Comparison of ENCODE assay signal across 10 mouse cellular contexts in genomic region chr1:153180586-153181289, GRCm38 (mm10). TPM values are rescaled to one million over a fixed set of nuclear protein-coding genes. Genes with fewer than 3 reads are reported as not detected.
DNase-seq lines count a peak whose midpoint lies in the region; ATAC-seq lines count a peak whose summit lies in the region.
"Had no signal": no experiment of that assay in that cellular context is flagged by ENCODE, and none has a peak within 500 bp of the region (broad histone marks: within the 10 kb centered on the region; RNA-seq: fewer than 3 reads in every experiment).

No protein-coding gene starts in this region.

- no peaks in the 10 kb centered on the region for H3K9me3 ChIP-seq in heart, embryonic 11.5 days (replicated peaks; ENCODE audit: control insufficient read depth, low read length)
- no peaks in the 10 kb centered on the region for H3K9me3 ChIP-seq in kidney, embryonic 16.5 days (ENCODE audit: low read length)
- H3K9me3 ChIP-seq: midbrain, embryonic 12.5 days had no signal

- no peaks in the 10 kb centered on the region for H3K36me3 ChIP-seq in heart, embryonic 11.5 days (ENCODE audit: control insufficient read depth, insufficient read depth, low read length)
- 0 out of 2 replicates have a peak, but pooled peaks cover 4% of the 10 kb centered on the region for H3K36me3 ChIP-seq in kidney, embryonic 16.5 days (ENCODE audit: insufficient read depth, low read length)
- H3K36me3 ChIP-seq: midbrain, embryonic 12.5 days had no signal

- DNase-seq in heart, adult 9 months (ENCODE audit: low spot score in 2 of 2), result peak; percentile 57 to 60
- DNase-seq in NIH3T3 (ENCODE audit: low read depth), result peak; percentile 84
- peak; percentile 14 to 53 for DNase-seq in frontal cortex, postnatal 10 days (ENCODE audit: low spot score in 2 of 2)
- peak; percentile 69 to 73 for DNase-seq in left cerebral cortex, postnatal 36 days (ENCODE audit: low spot score in 2 of 2)
- no peak for DNase-seq in adrenal gland, postnatal 4 days (ENCODE audit: low spot score in 2 of 2)
- DNase-seq in natural killer cell, adult 2 months (ENCODE audit: low spot score in 2 of 2), result no peak

- peaks cover 5% of the 10 kb centered on the region; the same call in 1 of the 2 replicates for H3K4me1 ChIP-seq in heart, embryonic 11.5 days (ENCODE audit: control insufficient read depth, insufficient read depth, low read length)
- peaks cover 12% of the 10 kb centered on the region for H3K4me1 ChIP-seq in kidney, embryonic 16.5 days (ENCODE audit: insufficient read depth, low read length)

- H3K9ac ChIP-seq in heart, embryonic 11.5 days (ENCODE audit: low read depth, low read length), result no peak overlapping the region
- H3K9ac ChIP-seq in kidney, embryonic 16.5 days (replicated peaks; ENCODE audit: low read length), result no peak overlapping the region
- H3K9ac ChIP-seq: midbrain, embryonic 12.5 days had no signal

- H3K4me3 ChIP-seq in heart, embryonic 11.5 days (ENCODE audit: low read depth, low read length), result no peak overlapping the region
- H3K4me3 ChIP-seq in kidney, embryonic 16.5 days (ENCODE audit: low read length), result no peak overlapping the region
- H3K4me3 ChIP-seq: erythroblast, embryonic 14.5 days; midbrain, embryonic 12.5 days had no signal

- 57% methylated on average over 9 of the region's 9 CpGs for WGBS in heart, embryonic 11.5 days (ENCODE audit: insufficient replicate concordance)
- 54% methylated on average over 9 of the region's 9 CpGs for WGBS in kidney, embryonic 16.5 days

- intact Hi-C loops in left cerebral cortex, postnatal 36 days (cut with DNase I), result loop anchor here (5.0 kb wide), 1 partner anchor 152 kb away; the partner anchor contains the start of gene Lamc1

- H3K27me3 ChIP-seq in heart, embryonic 11.5 days (ENCODE audit: control insufficient read depth, insufficient read depth, low read length), result peaks cover 5% of the 10 kb centered on the region
- H3K27me3 ChIP-seq in kidney, embryonic 16.5 days (ENCODE audit: insufficient read depth, low read length), result peaks cover 7% of the 10 kb centered on the region; the same call in 1 of the 2 replicates

- no peak overlapping the region; the same call in 1 of the 2 replicates for H3K27ac ChIP-seq in heart, embryonic 11.5 days (ENCODE audit: low read depth, low read length)
- H3K27ac ChIP-seq in kidney, embryonic 16.5 days (ENCODE audit: low read length), result no peak overlapping the region
- H3K27ac ChIP-seq: midbrain, embryonic 12.5 days had no signal

- H3K4me2 ChIP-seq in heart, embryonic 11.5 days, result no peak overlapping the region
- no peak overlapping the region for H3K4me2 ChIP-seq in kidney, embryonic 16.5 days (replicated peaks; ENCODE audit: low read depth, low read length)
- H3K4me2 ChIP-seq: midbrain, embryonic 12.5 days had no signal

- ATAC-seq in heart, embryonic 11.5 days (replicated peaks; ENCODE audit: insufficient number of reproducible peaks, low FRiP score, low TSS enrichment), result no peak
- no peak for ATAC-seq in kidney, embryonic 16.5 days (ENCODE audit: low FRiP score, low TSS enrichment)

RNA-seq across cellular contexts. Expression of gene Lamc2, which starts 5.5 kb away (rescaled TPM):
- polyA plus RNA-seq in heart, embryonic 11.5 days (2014; fragmentation: Nextera tagmentation; extraction: Ambion mirVana), result 3.4 and 6.2 TPM in 2 replicates
- total RNA-seq in left cerebral cortex, postnatal 36 days (2021), result 10 to 100 TPM in 1 of 2 experiments, 1 to 10 TPM in 1; 9.5 to 13.6 TPM
- total RNA-seq in adrenal gland, postnatal 4 days (2021), result 10 to 100 TPM in 1 of 2 experiments, 1 to 10 TPM in 1; 2.5 to 12.3 TPM
- 55.5 and 57.4 TPM in 2 replicates for polyA plus RNA-seq in kidney, embryonic 16.5 days (2015; fragmentation: Nextera tagmentation; extraction: Ambion mirVana)

Comparison
In these comparisons a context has a peak if more than half of its experiments do, and no peak if none do; other contexts are left out.
1. DNase-seq: peak in heart, adult 9 months (2 of 2), NIH3T3 (single experiment), frontal cortex, postnatal 10 days (2 of 2) and left cerebral cortex, postnatal 36 days (2 of 2); none in adrenal gland, postnatal 4 days (0 of 2) and natural killer cell, adult 2 months (0 of 2).